In genomic region chr15:31869673-31870417, GRCm38 (mm10) we compare ENCODE assay signal across 12 mouse cellular contexts.
DNase-seq lines count a peak whose midpoint lies in the region; ATAC-seq and TF ChIP-seq lines count a peak whose summit lies in the region.
"Had no signal": no experiment of that assay in that cellular context is flagged by ENCODE, and none has a peak within 500 bp of the region (broad histone marks: within the 10 kb centered on the region; RNA-seq: fewer than 3 reads in every experiment).

No protein-coding gene starts in this region.

- peak overlapping the region; percentile 37 for H3K4me2 ChIP-seq in kidney, embryonic 15.5 days
- no peak overlapping the region for H3K4me2 ChIP-seq in neural tube, embryonic 11.5 days (ENCODE audit: low read depth)
- H3K4me2 ChIP-seq: forebrain, embryonic 12.5 days; heart, embryonic 12.5 days; liver, embryonic 13.5 days had no signal

- no peak overlapping the region for H3K4me3 ChIP-seq in embryonic facial prominence, embryonic 10.5 days
- 0 out of 2 replicates have a peak overlapping the region, but pooled peaks have one; percentile 8 for H3K4me3 ChIP-seq in kidney, embryonic 15.5 days (replicated peaks)
- no peak overlapping the region for H3K4me3 ChIP-seq in neural tube, embryonic 11.5 days (ENCODE audit: low read depth, low read length)
- no peak overlapping the region for H3K4me3 ChIP-seq in gastrocnemius, adult 2 months
- H3K4me3 ChIP-seq: forebrain, embryonic 12.5 days; heart, embryonic 12.5 days; liver, embryonic 13.5 days had no signal

- intact Hi-C loops in gastrocnemius, adult 2 months (cut with DNase I), result no loop called here
- intact Hi-C loops in left cerebral cortex, postnatal 36 days (cut with DNase I), result no loop called here

- no peak overlapping the region for H3K27ac ChIP-seq in embryonic facial prominence, embryonic 10.5 days (replicated peaks)
- H3K27ac ChIP-seq in kidney, embryonic 15.5 days, result no peak overlapping the region
- H3K27ac ChIP-seq in neural tube, embryonic 11.5 days (ENCODE audit: low read depth, low read length), result no peak overlapping the region
- H3K27ac ChIP-seq in gastrocnemius, adult 2 months, result no peak overlapping the region
- H3K27ac ChIP-seq: forebrain, embryonic 12.5 days; liver, embryonic 13.5 days had no signal

- peak; percentile 46 for DNase-seq in embryo, embryonic 10 days (ENCODE audit: low spot score)
- peak; percentile 21 for DNase-seq in embryonic facial prominence, embryonic 10.5 days (ENCODE audit: low spot score)
- peak; percentile 37 for DNase-seq in neural tube, embryonic 11.5 days (ENCODE audit: low spot score)
- DNase-seq in frontal cortex, postnatal 14 days (ENCODE audit: low spot score in 2 of 2), result no peak
- no peak for DNase-seq in gastrocnemius, adult 2 months
- no peak for DNase-seq in left cerebral cortex, postnatal 36 days (ENCODE audit: low spot score in 2 of 2)
- DNase-seq: cerebellum, adult 11-12 months; liver, embryonic 13.5 days; right cerebral cortex, postnatal 4 days had no signal

- 61% methylated on average over 14 of the region's 14 CpGs for WGBS in embryonic facial prominence, embryonic 10.5 days
- 15% methylated on average over 14 of the region's 14 CpGs for WGBS in kidney, embryonic 15.5 days
- 47% methylated on average over 14 of the region's 14 CpGs for WGBS in neural tube, embryonic 11.5 days

- no peaks in the 10 kb centered on the region for H3K36me3 ChIP-seq in embryonic facial prominence, embryonic 10.5 days (replicated peaks)
- H3K36me3 ChIP-seq in kidney, embryonic 15.5 days, result no peaks in the 10 kb centered on the region
- H3K36me3 ChIP-seq in neural tube, embryonic 11.5 days (ENCODE audit: control insufficient read depth, insufficient read depth, low read length), result no peaks in the 10 kb centered on the region
- H3K36me3 ChIP-seq: forebrain, embryonic 12.5 days; heart, embryonic 12.5 days; liver, embryonic 13.5 days had no signal

- no peaks in the 10 kb centered on the region for H3K9me3 ChIP-seq in embryonic facial prominence, embryonic 10.5 days
- H3K9me3 ChIP-seq in kidney, embryonic 15.5 days (replicated peaks), result no peaks in the 10 kb centered on the region
- H3K9me3 ChIP-seq in neural tube, embryonic 11.5 days (ENCODE audit: control insufficient read depth, low read length), result no peaks in the 10 kb centered on the region
- H3K9me3 ChIP-seq: forebrain, embryonic 12.5 days; heart, embryonic 12.5 days; liver, embryonic 13.5 days had no signal

- peak; percentile 99 for ATAC-seq in kidney, embryonic 15.5 days (replicated peaks; ENCODE audit: low FRiP score)
- peak; percentile 60 for ATAC-seq in neural tube, embryonic 11.5 days (ENCODE audit: insufficient read depth, low FRiP score, low TSS enrichment)

- no peak overlapping the region for H3K9ac ChIP-seq in kidney, embryonic 15.5 days
- no peak overlapping the region for H3K9ac ChIP-seq in neural tube, embryonic 11.5 days (ENCODE audit: low read length)
- H3K9ac ChIP-seq: forebrain, embryonic 12.5 days; heart, embryonic 12.5 days; liver, embryonic 13.5 days had no signal

- H3K4me1 ChIP-seq in embryonic facial prominence, embryonic 10.5 days, result peaks cover 13% of the 10 kb centered on the region
- H3K4me1 ChIP-seq in kidney, embryonic 15.5 days, result peaks cover 16% of the 10 kb centered on the region
- H3K4me1 ChIP-seq in neural tube, embryonic 11.5 days (ENCODE audit: control insufficient read depth, insufficient read depth, low read length), result no peaks in the 10 kb centered on the region
- H3K4me1 ChIP-seq: forebrain, embryonic 12.5 days; heart, embryonic 12.5 days; liver, embryonic 13.5 days had no signal

- H3K27me3 ChIP-seq in embryonic facial prominence, embryonic 10.5 days (replicated peaks; ENCODE audit: low read depth, poor library complexity, severe bottlenecking), result no peaks in the 10 kb centered on the region
- peaks cover 14% of the 10 kb centered on the region; the same call in 1 of the 2 replicates for H3K27me3 ChIP-seq in kidney, embryonic 15.5 days
- no peaks in the 10 kb centered on the region for H3K27me3 ChIP-seq in neural tube, embryonic 11.5 days (ENCODE audit: control insufficient read depth, insufficient read depth, low read length)
- H3K27me3 ChIP-seq: forebrain, embryonic 12.5 days; heart, embryonic 12.5 days; liver, embryonic 13.5 days had no signal

- no peak for TF ChIP-seq CTCF in gastrocnemius, adult 2 months (IDR thresholded peaks at IDR 0.05)

Comparison
In these comparisons a context has a peak if more than half of its experiments do, and no peak if none do; other contexts are left out.
1. DNase-seq: peak in embryo, embryonic 10 days (single experiment), embryonic facial prominence, embryonic 10.5 days (single experiment) and neural tube, embryonic 11.5 days (single experiment); none in frontal cortex, postnatal 14 days (0 of 2), gastrocnemius, adult 2 months (single experiment) and left cerebral cortex, postnatal 36 days (0 of 2).